Mouse (Mus musculus): Measurements from ENCODE around the gene Gskip. TPM values are rescaled to one million over a fixed set of nuclear protein-coding genes. Genes with fewer than 3 reads are reported as not detected.

The Gskip gene
- polyA plus RNA-seq, 1 experiment, result 19.6 TPM

- Histone ChIP-seq H3K4me1 (ENCODE audit: control insufficient read depth, insufficient read depth, insufficient read length, low read length) (no peaks in the 10 kb centered on the region), H3K27ac (replicated peaks; ENCODE audit: low read depth, low read length) (no peak overlapping the region), H3K4me3 (ENCODE audit: insufficient read depth, low read depth, low read length) (no peak overlapping the region)
Observed at GRCm38 (mm10) chr12:105697104-105697780, 12.6 kb downstream of the Gskip start.

- H3K4me3 ChIP-seq (ENCODE audit: insufficient read depth, low read depth, low read length), result no peak overlapping the region
- H3K4me1 ChIP-seq (ENCODE audit: control insufficient read depth, insufficient read depth, insufficient read length, low read length), result no peaks in the 10 kb centered on the region
- H3K27ac ChIP-seq (replicated peaks; ENCODE audit: low read depth, low read length), result no peak overlapping the region
Observed at GRCm38 (mm10) chr12:105700433-105700832, 15.8 kb downstream of the Gskip start.

- H3K4me1 ChIP-seq (ENCODE audit: control insufficient read depth, insufficient read depth, insufficient read length, low read length), result no peaks in the 10 kb centered on the region
- H3K4me3 ChIP-seq (ENCODE audit: insufficient read depth, low read depth, low read length), result no peak within 1 kb of the TSS
- no peak within 1 kb of the TSS for H3K27ac ChIP-seq (replicated peaks; ENCODE audit: low read depth, low read length)
Observed at GRCm38 (mm10) chr12:105705799-105706487, 21.3 kb downstream of the Gskip start, which contains the start of gene Ak7. Ak7 (plus strand) TSS chr12:105705976.

- H3K4me1 ChIP-seq (ENCODE audit: control insufficient read depth, insufficient read depth, insufficient read length, low read length), result no peaks in the 10 kb centered on the region
- H3K27ac ChIP-seq (replicated peaks; ENCODE audit: low read depth, low read length), result no peak overlapping the region
- H3K4me3 ChIP-seq (ENCODE audit: insufficient read depth, low read depth, low read length), result no peak overlapping the region
Observed at GRCm38 (mm10) chr12:105718616-105719015, 34.0 kb downstream of the Gskip start.

- Histone ChIP-seq H3K4me3 (ENCODE audit: insufficient read depth, low read depth, low read length) (no peak overlapping the region), H3K27ac (replicated peaks; ENCODE audit: low read depth, low read length) (no peak overlapping the region), H3K4me1 (ENCODE audit: control insufficient read depth, insufficient read depth, insufficient read length, low read length) (no peaks in the 10 kb centered on the region)
Observed at GRCm38 (mm10) chr12:105720196-105720595, 35.6 kb downstream of the Gskip start.

GRCm38 (mm10) chr12:105721452-105722132 lies 37.0 kb downstream of the Gskip start:
- Histone ChIP-seq H3K27ac (replicated peaks; ENCODE audit: low read depth, low read length) (no peak overlapping the region), H3K4me1 (ENCODE audit: control insufficient read depth, insufficient read depth, insufficient read length, low read length) (no peaks in the 10 kb centered on the region), H3K4me3 (ENCODE audit: insufficient read depth, low read depth, low read length) (no peak overlapping the region)

GRCm38 (mm10) chr12:105722657-105723056 lies 38.0 kb downstream of the Gskip start:
- H3K4me3 ChIP-seq (ENCODE audit: insufficient read depth, low read depth, low read length), result no peak overlapping the region
- no peaks in the 10 kb centered on the region for H3K4me1 ChIP-seq (ENCODE audit: control insufficient read depth, insufficient read depth, insufficient read length, low read length)
- no peak overlapping the region for H3K27ac ChIP-seq (replicated peaks; ENCODE audit: low read depth, low read length)

- H3K4me3 ChIP-seq (ENCODE audit: insufficient read depth, low read depth, low read length), result no peak overlapping the region
- H3K4me1 ChIP-seq (ENCODE audit: control insufficient read depth, insufficient read depth, insufficient read length, low read length), result no peaks in the 10 kb centered on the region
- H3K27ac ChIP-seq (replicated peaks; ENCODE audit: low read depth, low read length), result no peak overlapping the region
Observed at GRCm38 (mm10) chr12:105724616-105725015, 40.0 kb downstream of the Gskip start.

GRCm38 (mm10) chr12:105725736-105726135 lies 41.1 kb downstream of the Gskip start:
- Histone ChIP-seq H3K4me1 (ENCODE audit: control insufficient read depth, insufficient read depth, insufficient read length, low read length) (no peaks in the 10 kb centered on the region), H3K4me3 (ENCODE audit: insufficient read depth, low read depth, low read length) (no peak overlapping the region), H3K27ac (replicated peaks; ENCODE audit: low read depth, low read length) (no peak overlapping the region)

GRCm38 (mm10) chr12:105727268-105727667 lies 42.6 kb downstream of the Gskip start:
- no peak overlapping the region for H3K4me3 ChIP-seq (ENCODE audit: insufficient read depth, low read depth, low read length)
- H3K4me1 ChIP-seq (ENCODE audit: control insufficient read depth, insufficient read depth, insufficient read length, low read length), result no peaks in the 10 kb centered on the region
- H3K27ac ChIP-seq (replicated peaks; ENCODE audit: low read depth, low read length), result no peak overlapping the region

GRCm38 (mm10) chr12:105727964-105728363 lies 43.3 kb downstream of the Gskip start:
- H3K4me1 ChIP-seq (ENCODE audit: control insufficient read depth, insufficient read depth, insufficient read length, low read length), result no peaks in the 10 kb centered on the region
- no peak overlapping the region for H3K27ac ChIP-seq (replicated peaks; ENCODE audit: low read depth, low read length)
- H3K4me3 ChIP-seq (ENCODE audit: insufficient read depth, low read depth, low read length), result no peak overlapping the region

- no peaks in the 10 kb centered on the region for H3K4me1 ChIP-seq (ENCODE audit: control insufficient read depth, insufficient read depth, insufficient read length, low read length)
- H3K27ac ChIP-seq (replicated peaks; ENCODE audit: low read depth, low read length), result no peak overlapping the region
Observed at GRCm38 (mm10) chr12:105730851-105731460, 46.3 kb downstream of the Gskip start.

GRCm38 (mm10) chr12:105733370-105734159 lies 48.9 kb downstream of the Gskip start:
- no peak overlapping the region for H3K27ac ChIP-seq (replicated peaks; ENCODE audit: low read depth, low read length)
- H3K4me3 ChIP-seq (ENCODE audit: insufficient read depth, low read depth, low read length), result no peak overlapping the region
- no peaks in the 10 kb centered on the region for H3K4me1 ChIP-seq (ENCODE audit: control insufficient read depth, insufficient read depth, insufficient read length, low read length)

More at GRCm38 (mm10) chr12:105730851-105731460, 46.3 kb downstream of the Gskip start:
- H3K4me3 ChIP-seq (ENCODE audit: insufficient read depth, low read depth, low read length), result no peak overlapping the region

GRCm38 (mm10) chr12:105735226-105735888 lies 50.7 kb downstream of the Gskip start:
- no peak overlapping the region for H3K4me3 ChIP-seq (ENCODE audit: insufficient read depth, low read depth, low read length)
- no peak overlapping the region for H3K27ac ChIP-seq (replicated peaks; ENCODE audit: low read depth, low read length)
- H3K4me1 ChIP-seq (ENCODE audit: control insufficient read depth, insufficient read depth, insufficient read length, low read length), result no peaks in the 10 kb centered on the region

Data from brown adipose tissue, adult 24 weeks (tissue).